Mouse (Mus musculus) small intestine, adult 2 months (tissue): ENCODE data around the gene Zfhx3.

ENCODE experiments used
- CTCF ChIP-seq: fragments of 200-500 bp; IDR thresholded peaks from 2 replicates; pipeline ENCODE4 v1.5.1; 2012; ENCODE audit warnings: low read depth, mild to moderate bottlenecking, control low read depth, inconsistent platforms, low read length, moderate library complexity, mixed read lengths; ENCODE audit not compliant: insufficient replicate concordance, insufficient read length; ENCODE audit errors: extremely low read depth
- POLR2A ChIP-seq: fragments of 200-500 bp; IDR thresholded peaks from 2 replicates; pipeline ENCODE4 v1.6.1; 2012; ENCODE audit warnings: low read depth, mild to moderate bottlenecking, control low read depth, inconsistent platforms, low read length, moderate library complexity

GRCm38 (mm10) chr8:108243270-108243669 lies 300.8 kb downstream of the Zfhx3 start:
- no peak for TF ChIP-seq CTCF
- TF ChIP-seq POLR2A, result no peak
